Mouse (Mus musculus): ENCODE measurements at regions not wholly inside any gene's neighbourhood (a gene's known extent, or its start where the extent isn't known, plus 50 kb on each side); places are given as distances from the start of the nearest gene placed in this dataset.

- no peak for TF ChIP-seq CTCF (IDR thresholded peaks at IDR 0.05; ENCODE audit: insufficient read depth, low read depth, low read length)
- TF ChIP-seq POLR2A (IDR thresholded peaks at IDR 0.05; ENCODE audit: insufficient read depth, low read depth, low read length), result no peak
Observed at GRCm38 (mm10) chr15:59807723-59808122, 208.7 kb downstream of the 4933412E24Rik start.

Data from olfactory bulb, adult 2 months (tissue).